Mouse (Mus musculus): ENCODE measurements around the gene Gfap. TPM values are rescaled to one million over a fixed set of nuclear protein-coding genes. Genes with fewer than 3 reads are reported as not detected.
A peak's percentile ranks its signal among the peaks of the same experiment; 100 is the strongest.

The Gfap gene
- polyA plus RNA-seq, 1 experiment from 2014 or later, result 0.16 TPM

DNA sequence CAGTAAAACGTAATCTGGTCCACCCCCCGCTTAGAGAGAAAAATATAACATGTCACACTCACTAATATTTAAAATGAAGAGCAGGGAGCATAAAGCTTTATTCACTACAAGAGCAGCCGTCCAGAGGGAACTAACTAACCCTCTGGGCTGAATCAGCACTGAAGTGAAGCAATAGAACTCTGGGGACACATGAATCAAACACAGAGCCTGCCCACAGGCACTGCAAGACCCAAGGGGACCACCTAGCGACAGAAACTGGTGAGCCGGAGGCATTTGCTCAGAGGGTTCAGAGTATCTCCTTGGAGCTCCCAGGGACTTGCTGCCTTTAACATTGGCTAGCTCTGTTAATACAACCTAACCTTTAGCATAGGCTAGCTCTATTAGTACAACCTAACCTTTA, 10.6 kb downstream of the Gfap start:
- Histone ChIP-seq H3K27ac (replicated peaks) (no peak overlapping the region), H3K27me3 (replicated peaks; ENCODE audit: low read depth, poor library complexity, severe bottlenecking) (peaks cover 65% of the 10 kb centered on the region), H3K9me3 (no peaks in the 10 kb centered on the region), H3K36me3 (replicated peaks) (no peaks in the 10 kb centered on the region), H3K4me1 (peaks cover 16% of the 10 kb centered on the region), H3K4me3 (no peak overlapping the region)
- no peak for DNase-seq (ENCODE audit: low spot score)
- 72% methylated on average over 5 of the region's 5 CpGs for WGBS

DNA sequence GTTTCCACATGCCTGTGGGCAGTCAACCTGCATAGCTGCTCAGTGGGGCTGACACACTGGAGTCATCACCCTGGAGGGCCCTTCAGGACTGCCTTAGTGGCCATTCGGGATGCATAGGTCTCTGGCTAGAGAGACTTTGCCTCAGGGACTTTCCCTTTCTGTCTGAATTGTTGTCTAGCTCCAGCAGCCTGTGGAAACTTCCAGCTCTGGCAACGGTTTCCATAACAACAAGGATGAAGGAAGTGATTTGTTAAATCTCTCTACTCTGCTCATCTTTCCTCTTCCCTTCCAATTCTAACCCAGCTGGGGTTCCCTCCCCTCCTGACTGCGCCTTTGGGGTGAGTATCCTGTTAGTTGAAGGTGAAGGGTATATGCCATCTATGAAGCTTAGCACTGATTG, 12.6 kb downstream of the Gfap start:
- 58% methylated on average over 3 of the region's 3 CpGs for WGBS
- no peak overlapping the region for H3K27ac ChIP-seq (replicated peaks)
- peaks cover 10% of the 10 kb centered on the region for H3K4me1 ChIP-seq
- H3K36me3 ChIP-seq (replicated peaks), result no peaks in the 10 kb centered on the region
- no peak for DNase-seq (ENCODE audit: low spot score)
- no peak overlapping the region for H3K4me3 ChIP-seq
- H3K9me3 ChIP-seq, result no peaks in the 10 kb centered on the region
- peaks cover 53% of the 10 kb centered on the region for H3K27me3 ChIP-seq (replicated peaks; ENCODE audit: low read depth, poor library complexity, severe bottlenecking)

DNA sequence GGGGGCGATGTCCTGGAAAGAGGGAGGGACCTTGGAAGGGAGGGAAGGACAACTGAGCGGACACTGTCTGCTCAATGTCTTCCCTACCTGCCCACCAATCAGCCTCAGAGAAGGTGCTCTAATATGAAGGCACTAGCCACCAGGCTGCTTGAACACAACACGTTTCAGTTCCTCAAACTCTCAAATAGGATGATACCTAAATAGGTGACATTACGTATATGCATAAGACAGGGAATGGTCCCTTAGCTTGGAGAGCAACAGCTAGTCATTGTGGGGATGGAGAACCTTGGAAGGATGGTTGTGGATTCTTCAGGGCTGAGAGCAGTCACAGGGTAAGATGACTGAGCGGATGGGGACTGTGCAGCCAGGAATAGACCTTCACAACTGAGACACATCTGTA, 13.3 kb downstream of the Gfap start:
- H3K4me3 ChIP-seq, result no peak overlapping the region
- peaks cover 7% of the 10 kb centered on the region for H3K4me1 ChIP-seq
- no peaks in the 10 kb centered on the region for H3K36me3 ChIP-seq (replicated peaks)
- 88% methylated on average over 5 of the region's 5 CpGs for WGBS
- peaks cover 51% of the 10 kb centered on the region for H3K27me3 ChIP-seq (replicated peaks; ENCODE audit: low read depth, poor library complexity, severe bottlenecking)
- H3K27ac ChIP-seq (replicated peaks), result no peak overlapping the region
- no peak for DNase-seq (ENCODE audit: low spot score)
- no peaks in the 10 kb centered on the region for H3K9me3 ChIP-seq

DNA sequence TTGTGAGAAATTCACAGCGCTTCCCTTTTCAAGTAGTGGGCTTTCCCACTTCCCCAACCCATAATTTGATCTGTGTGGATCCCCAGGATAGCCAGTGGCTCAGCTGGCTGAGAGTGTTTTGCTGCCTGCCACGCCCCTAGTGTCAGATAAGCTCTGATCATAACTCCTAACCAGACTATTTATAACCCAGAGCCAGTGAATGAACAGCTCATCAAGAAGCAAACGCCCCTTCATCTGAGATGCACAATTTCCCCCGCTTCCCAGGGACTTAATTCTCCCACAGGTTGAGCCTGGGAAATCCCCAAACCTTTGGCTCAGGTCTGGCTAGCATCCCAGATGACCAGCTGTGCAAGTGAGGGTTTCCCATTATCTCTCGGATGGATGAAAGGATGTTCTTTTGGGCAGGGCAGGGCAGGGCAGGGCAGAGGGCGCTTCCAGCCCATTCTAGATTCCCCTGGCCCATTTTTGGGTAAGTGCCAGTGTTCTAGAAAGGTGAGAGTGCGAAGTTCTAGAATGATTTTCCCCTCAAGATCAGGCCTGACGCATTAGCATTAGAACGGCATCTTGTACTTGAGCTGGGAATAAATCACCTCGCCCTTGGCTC, 16.0 kb downstream of the Gfap start, which contains the start of gene Fam187a:
TSS of gene Fam187a (plus strand) at position 554 of the 604 bp plus-strand sequence.
- WGBS, result 65% methylated on average over 10 of the region's 10 CpGs
- no peak within 1 kb of the TSS for H3K4me3 ChIP-seq
- no peaks in the 10 kb centered on the region for H3K36me3 ChIP-seq (replicated peaks)
- no peak within 1 kb of the TSS for H3K27ac ChIP-seq (replicated peaks)
- DNase-seq (ENCODE audit: low spot score), result no peak
- peaks cover 18% of the 10 kb centered on the region for H3K4me1 ChIP-seq
- no peaks in the 10 kb centered on the region for H3K9me3 ChIP-seq
- peaks cover 30% of the 10 kb centered on the region for H3K27me3 ChIP-seq (replicated peaks; ENCODE audit: low read depth, poor library complexity, severe bottlenecking)

DNA sequence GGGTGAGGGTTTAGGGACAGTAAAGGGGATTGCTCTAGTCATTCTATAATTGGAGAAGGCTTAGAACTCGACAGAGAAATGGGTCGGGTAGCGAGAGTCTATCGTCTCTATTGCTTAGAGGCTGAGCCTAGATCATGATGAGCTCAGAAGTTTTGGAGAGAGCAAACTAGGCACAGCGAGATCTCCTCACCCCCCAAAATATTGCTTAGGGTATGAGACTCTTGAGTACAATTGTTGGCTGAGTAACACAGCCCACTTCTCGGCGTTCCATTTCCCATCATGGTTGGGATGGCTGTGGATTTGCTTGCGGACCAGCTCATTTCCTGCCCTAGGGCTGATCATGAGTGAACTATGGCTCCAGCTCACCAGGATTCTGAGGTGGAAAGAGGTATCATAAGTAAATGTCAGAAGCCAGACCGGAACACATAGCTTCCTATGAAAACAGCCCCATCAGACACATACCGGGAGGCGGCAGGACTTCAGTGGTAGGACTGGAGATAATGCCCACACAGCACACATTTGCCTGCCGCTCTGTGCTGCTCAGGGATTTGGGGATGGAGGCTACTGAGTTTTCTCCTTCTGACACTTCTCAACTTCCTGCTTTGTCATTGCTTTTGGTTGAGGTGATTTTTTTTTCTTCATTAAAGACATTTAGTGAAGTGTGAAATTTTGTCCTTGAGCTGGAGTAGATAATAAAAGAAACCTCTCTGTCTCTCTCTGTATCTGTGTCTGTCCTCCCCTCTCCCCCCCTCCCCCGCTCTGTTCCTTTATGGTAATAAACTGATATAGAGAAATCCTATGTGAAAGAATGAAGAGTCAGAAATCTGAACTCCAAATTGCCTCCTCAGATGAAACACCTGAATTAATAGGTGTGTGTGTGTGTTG, 19.2 kb downstream of the Gfap start:
- no peak for DNase-seq (ENCODE audit: low spot score)
- peak overlapping the region; percentile 97 for H3K27ac ChIP-seq (replicated peaks)
- 16% methylated on average over 13 of the region's 13 CpGs for WGBS

DNA sequence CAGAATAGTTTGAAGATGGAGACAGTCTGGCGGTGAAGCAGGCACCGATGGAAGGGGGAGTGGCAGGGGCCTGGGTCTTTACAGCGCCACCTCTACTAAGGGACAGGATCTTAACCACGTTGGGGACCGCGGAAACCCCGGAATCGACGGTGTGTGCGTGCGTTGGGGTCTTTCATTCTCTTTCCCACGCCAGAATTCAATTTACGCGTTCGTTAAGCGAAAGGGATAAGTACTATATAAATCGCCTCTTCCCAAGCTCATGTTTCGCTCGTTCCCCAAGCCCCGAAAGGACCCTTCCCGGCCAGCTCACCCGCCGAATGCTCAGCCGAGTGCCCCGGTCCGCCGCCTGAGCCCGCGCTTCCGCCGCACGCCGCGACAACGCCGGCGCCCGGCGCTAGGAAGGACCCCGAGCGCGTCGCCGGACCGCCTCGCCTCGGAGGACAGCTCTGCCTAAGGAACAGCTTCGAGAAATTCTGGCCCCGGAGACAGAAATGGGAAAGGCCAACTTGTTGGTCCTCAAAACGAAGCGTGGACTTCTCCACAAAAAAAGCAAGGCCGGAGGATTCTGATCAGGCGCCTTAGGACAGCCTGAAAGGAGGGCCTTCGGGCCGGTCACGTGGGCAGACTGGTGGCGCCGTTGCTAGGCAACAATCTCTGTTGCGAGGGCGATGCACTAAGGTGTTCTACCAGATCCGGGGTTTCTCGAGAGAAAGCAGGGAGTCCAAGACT, 20.0 kb downstream of the Gfap start, which contains the start of the genes Eftud2 and Ccdc103:
TSS of gene Eftud2 (minus strand) at position 401 of the 729 bp plus-strand sequence.
TSS of gene Ccdc103 (plus strand) at position 620 of the 729 bp plus-strand sequence.
- Histone ChIP-seq H3K4me1 (peaks cover 19% of the 10 kb centered on the region), H3K4me3 (peak within 1 kb of the TSS; percentile 72), H3K36me3 (replicated peaks) (peaks cover 23% of the 10 kb centered on the region), H3K27me3 (replicated peaks; ENCODE audit: low read depth, poor library complexity, severe bottlenecking) (peaks cover 13% of the 10 kb centered on the region; the same call in 1 of the 2 replicates), H3K27ac (replicated peaks) (peak within 1 kb of the TSS; percentile 97), H3K9me3 (no peaks in the 10 kb centered on the region)
- WGBS, result under 1% methylated on average over 62 of the region's 62 CpGs
- DNase-seq (ENCODE audit: low spot score), result peak; percentile 92

More for the DNA sequence above, 19.2 kb downstream of the Gfap start:
- Histone ChIP-seq H3K27me3 (replicated peaks; ENCODE audit: low read depth, poor library complexity, severe bottlenecking) (peaks cover 19% of the 10 kb centered on the region; the same call in 1 of the 2 replicates), H3K4me1 (peaks cover 19% of the 10 kb centered on the region), H3K9me3 (no peaks in the 10 kb centered on the region), H3K36me3 (replicated peaks) (peaks cover 15% of the 10 kb centered on the region), H3K4me3 (peak overlapping the region; percentile 72)

DNA sequence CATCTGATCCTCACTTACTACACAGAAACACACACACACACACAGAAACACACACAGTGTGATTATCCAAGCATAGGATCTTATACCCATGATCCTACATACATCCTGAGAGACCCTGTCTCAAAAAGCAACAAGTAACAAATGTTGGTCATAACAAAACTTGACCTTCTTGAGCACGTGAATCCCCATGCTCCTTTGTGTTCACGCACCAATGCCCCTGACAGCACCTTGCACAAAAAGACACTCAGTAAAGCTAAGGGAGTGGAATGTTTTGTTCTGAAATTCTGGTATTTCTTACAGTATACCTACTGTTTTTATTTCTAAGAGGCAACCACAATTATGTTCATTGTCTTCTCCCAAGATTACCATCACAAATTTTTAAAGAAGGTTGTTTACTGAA, 21.2 kb downstream of the Gfap start:
- Histone ChIP-seq H3K9me3 (no peaks in the 10 kb centered on the region), H3K27ac (replicated peaks) (no peak overlapping the region), H3K4me3 (peak overlapping the region; percentile 72), H3K4me1 (peaks cover 19% of the 10 kb centered on the region), H3K27me3 (replicated peaks; ENCODE audit: low read depth, poor library complexity, severe bottlenecking) (peaks cover 13% of the 10 kb centered on the region; the same call in 1 of the 2 replicates), H3K36me3 (replicated peaks) (peaks cover 35% of the 10 kb centered on the region)
- DNase-seq (ENCODE audit: low spot score), result no peak
- WGBS, result 75% methylated on average over 2 of the region's 2 CpGs

DNA sequence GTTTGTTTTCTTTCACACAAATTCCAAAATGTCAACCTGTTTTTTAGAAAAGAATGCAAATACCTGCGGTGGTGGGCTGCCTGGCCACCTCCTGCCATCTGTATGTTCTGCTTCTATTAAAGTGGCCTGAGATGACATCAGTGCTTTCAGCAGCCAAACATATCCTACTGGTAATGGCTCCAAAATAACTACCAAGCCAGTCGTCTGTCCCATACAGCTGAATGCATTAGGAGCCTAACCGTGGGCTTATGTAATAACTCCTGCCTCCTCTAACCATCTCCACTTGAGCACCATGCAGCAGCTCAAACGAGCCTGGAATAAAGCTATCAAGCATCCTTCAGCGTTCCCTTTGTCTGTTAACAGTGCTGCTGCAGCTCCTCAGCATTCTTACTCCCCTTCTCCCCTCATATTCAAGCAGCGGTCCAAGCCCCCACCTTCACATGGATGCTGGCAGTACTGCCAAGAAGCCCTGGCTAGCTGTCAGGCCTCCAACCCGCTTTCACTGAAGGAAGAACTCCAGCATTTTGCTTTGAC, 25.8 kb downstream of the Gfap start:
- peaks cover 73% of the 10 kb centered on the region for H3K36me3 ChIP-seq (replicated peaks)

DNA sequence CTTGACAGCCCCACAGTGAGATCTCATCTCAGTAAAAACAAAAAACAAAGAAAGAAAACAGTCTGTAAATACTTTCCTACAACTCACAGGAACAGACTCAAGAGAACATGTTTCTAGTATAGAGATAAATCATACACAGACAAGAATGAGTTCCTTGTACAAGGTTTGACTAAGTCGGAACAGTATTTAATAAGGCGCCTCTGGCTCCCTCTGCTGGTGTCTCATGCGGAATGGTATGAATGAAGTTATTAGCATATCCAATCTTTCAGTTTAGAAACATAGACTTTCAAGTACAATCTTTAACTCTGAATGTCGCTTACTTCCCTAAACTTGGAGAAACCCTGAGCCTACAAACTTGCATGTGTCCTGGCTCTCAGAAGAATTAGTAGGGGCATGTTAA, 36.4 kb downstream of the Gfap start:
- no peak overlapping the region for H3K27ac ChIP-seq (replicated peaks)
- peaks cover 100% of the 10 kb centered on the region for H3K36me3 ChIP-seq (replicated peaks)
- no peaks in the 10 kb centered on the region for H3K4me1 ChIP-seq
- 56% methylated on average over 4 of the region's 4 CpGs for WGBS
- H3K4me3 ChIP-seq, result no peak overlapping the region
- no peaks in the 10 kb centered on the region for H3K9me3 ChIP-seq
- peak; percentile 72 for DNase-seq (ENCODE audit: low spot score)
- H3K27me3 ChIP-seq (replicated peaks; ENCODE audit: low read depth, poor library complexity, severe bottlenecking), result no peaks in the 10 kb centered on the region

More for the DNA sequence above, 25.8 kb downstream of the Gfap start:
- Histone ChIP-seq H3K9me3 (no peaks in the 10 kb centered on the region), H3K4me3 (no peak overlapping the region), H3K27ac (replicated peaks) (no peak overlapping the region), H3K4me1 (peaks cover 10% of the 10 kb centered on the region), H3K27me3 (replicated peaks; ENCODE audit: low read depth, poor library complexity, severe bottlenecking) (no peaks in the 10 kb centered on the region)
- WGBS, result 90% methylated on average over 7 of the region's 7 CpGs
- DNase-seq (ENCODE audit: low spot score), result no peak

DNA sequence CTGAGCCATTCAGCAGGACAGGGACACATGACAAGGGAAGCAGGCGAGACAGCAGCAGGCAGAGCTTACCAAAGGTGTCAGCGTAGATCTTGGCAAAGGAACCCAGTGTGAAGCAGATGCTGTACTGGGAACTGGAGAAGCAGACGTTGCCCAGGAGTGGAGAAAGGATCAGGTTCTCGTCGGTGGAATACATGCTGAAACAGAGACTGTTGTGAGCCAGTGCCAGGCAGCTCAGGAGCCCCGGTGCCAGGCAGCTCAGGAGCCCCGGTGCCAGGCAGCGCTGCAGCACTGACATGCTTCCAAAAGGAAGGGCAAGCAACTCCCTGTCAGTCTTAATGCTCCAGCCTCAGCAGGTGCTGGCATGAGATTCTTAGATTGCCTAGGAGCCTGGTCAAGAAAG, 40.8 kb downstream of the Gfap start:
- H3K27me3 ChIP-seq (replicated peaks; ENCODE audit: low read depth, poor library complexity, severe bottlenecking), result no peaks in the 10 kb centered on the region
- DNase-seq (ENCODE audit: low spot score), result no peak
- H3K4me1 ChIP-seq, result peaks cover 24% of the 10 kb centered on the region
- H3K4me3 ChIP-seq, result no peak overlapping the region
- no peak overlapping the region for H3K27ac ChIP-seq (replicated peaks)
- 94% methylated on average over 8 of the region's 8 CpGs for WGBS
- H3K9me3 ChIP-seq, result no peaks in the 10 kb centered on the region
- peaks cover 100% of the 10 kb centered on the region for H3K36me3 ChIP-seq (replicated peaks)

DNA sequence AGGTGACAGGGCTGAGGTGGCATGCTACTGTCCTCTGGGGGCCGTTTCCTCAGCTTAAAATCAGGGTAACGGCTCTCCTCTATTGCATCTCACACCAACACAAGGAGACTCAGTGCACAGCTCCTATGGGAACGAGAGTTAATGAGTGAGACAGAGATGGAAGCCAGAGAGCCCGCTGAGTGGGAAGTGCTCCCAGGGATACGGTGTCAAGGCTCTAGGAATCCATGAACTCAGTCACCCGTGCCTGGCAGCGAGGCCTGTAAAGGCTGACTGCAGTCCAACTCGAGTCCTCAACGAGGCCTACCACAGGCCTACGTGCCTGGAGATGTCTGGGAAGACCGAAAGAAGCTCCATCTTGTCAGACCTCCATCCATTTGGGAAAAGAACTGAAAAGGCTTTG, 41.8 kb downstream of the Gfap start:
- no peak overlapping the region for H3K27ac ChIP-seq (replicated peaks)
- H3K4me3 ChIP-seq, result no peak overlapping the region
- peaks cover 100% of the 10 kb centered on the region for H3K36me3 ChIP-seq (replicated peaks)
- H3K27me3 ChIP-seq (replicated peaks; ENCODE audit: low read depth, poor library complexity, severe bottlenecking), result no peaks in the 10 kb centered on the region
- H3K4me1 ChIP-seq, result peaks cover 24% of the 10 kb centered on the region
- 91% methylated on average over 11 of the region's 11 CpGs for WGBS
- DNase-seq (ENCODE audit: low spot score), result no peak
- no peaks in the 10 kb centered on the region for H3K9me3 ChIP-seq

DNA sequence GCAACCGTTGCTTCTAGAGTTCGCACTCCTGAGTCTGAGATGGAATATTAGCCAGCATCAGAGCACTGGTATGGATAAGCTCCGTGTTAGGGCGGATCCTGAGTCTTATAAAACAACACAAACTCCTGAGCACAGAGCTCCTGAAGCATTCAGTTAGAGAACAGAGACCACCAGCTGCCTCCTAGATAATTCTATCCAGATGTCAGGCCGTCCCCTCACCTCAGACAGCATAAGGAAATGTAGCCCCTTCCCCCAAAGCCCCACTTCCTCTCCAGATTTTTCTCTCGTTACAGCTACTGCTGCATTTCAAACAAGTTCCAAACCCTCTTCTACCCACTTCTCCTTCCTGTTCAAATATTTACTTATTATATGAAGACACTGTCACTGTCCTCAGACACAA, 44.8 kb downstream of the Gfap start:
- no peaks in the 10 kb centered on the region for H3K9me3 ChIP-seq
- DNase-seq (ENCODE audit: low spot score), result peak; percentile 64
- peaks cover 24% of the 10 kb centered on the region for H3K4me1 ChIP-seq
- peak overlapping the region; percentile 57 for H3K27ac ChIP-seq (replicated peaks)
- peaks cover 100% of the 10 kb centered on the region for H3K36me3 ChIP-seq (replicated peaks)
- H3K4me3 ChIP-seq, result no peak overlapping the region
- 56% methylated on average over 6 of the region's 6 CpGs for WGBS
- no peaks in the 10 kb centered on the region for H3K27me3 ChIP-seq (replicated peaks; ENCODE audit: low read depth, poor library complexity, severe bottlenecking)

Data from embryonic facial prominence, embryonic 10.5 days (tissue).